Mouse (Mus musculus) gastrocnemius, postnatal 14 days (tissue): ENCODE measurements around the gene Gm47995. TPM values are rescaled to one million over a fixed set of nuclear protein-coding genes. Genes with fewer than 3 reads are reported as not detected.
A peak's percentile ranks its signal among the peaks of the same experiment; 100 is the strongest.

Experiments used
- DNase-seq: peaks from one replicate; pipeline ENCODE4 v3.0.0; 2021; ENCODE audit warnings: mixed read lengths
- intact Hi-C: fragments of 180-260 bp; cut with DNase I; formaldehyde crosslinking; loops from one replicate; pipeline ENCODE4 v1.15.1; 2025; ENCODE audit warnings: low total_unique reads
- total RNA-seq, 2 experiments: library from RNA; stranded (reverse); gene quantifications; 2 replicates each; pipeline ENCODE4 v1.2.3; 2021

Gene Gm47995
- total RNA-seq, 2 experiments from 2014 or later, result 0.27 TPM; not detected in 1

DNA sequence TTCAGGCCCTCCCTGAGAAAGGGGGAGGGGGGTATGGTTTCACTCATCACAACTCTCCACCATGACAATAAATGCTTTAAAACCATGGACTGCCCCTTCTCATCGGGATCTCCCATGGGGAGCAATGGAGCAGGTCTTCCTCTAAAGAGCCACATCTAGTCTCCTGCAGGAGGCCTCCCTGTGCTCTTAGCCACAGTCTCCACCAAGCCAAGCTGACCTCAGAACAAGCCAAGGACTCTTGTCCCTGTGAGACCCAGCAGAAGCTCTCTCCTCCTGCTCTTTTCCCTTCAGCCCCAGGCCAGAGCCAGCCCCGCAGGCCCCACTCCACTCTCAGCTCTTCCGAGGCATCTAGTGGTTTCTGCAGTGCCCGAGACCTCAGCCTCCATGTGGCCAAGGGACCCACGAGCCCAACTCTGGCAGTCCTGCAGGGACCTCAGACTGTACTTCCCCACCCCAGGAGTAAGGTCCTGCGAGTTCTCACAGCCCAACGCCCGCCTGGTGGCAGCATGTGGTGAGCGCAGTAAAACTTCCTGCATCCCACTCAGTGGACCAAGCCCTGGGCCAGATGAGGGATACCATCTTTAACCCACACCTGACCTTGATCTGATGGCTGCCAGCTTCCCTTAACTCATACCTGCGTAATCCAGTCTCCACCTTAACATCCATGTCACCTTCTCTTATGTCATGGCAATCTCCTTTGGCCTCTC is 24.5 kb downstream of the Gm47995 start:
- DNase-seq, result no peak
- intact Hi-C loops, result no loop called here

DNA sequence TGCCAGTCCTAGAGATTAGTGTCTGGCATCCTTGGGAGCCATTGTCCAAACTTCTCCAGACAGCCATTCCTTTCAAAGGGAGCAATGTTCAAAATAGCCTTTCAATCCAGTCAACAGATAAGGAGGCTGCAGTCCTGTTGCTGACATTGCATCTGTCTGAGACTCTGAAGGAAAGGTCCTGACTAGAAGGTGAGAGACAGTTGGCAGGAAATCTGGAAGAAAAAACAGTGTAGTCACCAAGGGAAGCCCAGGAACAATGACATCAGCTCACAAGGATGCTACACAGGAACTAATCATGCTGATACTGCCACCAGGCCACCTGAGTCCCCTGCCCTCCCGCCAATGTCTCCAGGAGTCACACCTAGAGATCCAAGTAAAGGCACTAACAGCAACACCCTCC is 25.1 kb downstream of the Gm47995 start:
- intact Hi-C loops, result no loop called here
- DNase-seq, result no peak

DNA sequence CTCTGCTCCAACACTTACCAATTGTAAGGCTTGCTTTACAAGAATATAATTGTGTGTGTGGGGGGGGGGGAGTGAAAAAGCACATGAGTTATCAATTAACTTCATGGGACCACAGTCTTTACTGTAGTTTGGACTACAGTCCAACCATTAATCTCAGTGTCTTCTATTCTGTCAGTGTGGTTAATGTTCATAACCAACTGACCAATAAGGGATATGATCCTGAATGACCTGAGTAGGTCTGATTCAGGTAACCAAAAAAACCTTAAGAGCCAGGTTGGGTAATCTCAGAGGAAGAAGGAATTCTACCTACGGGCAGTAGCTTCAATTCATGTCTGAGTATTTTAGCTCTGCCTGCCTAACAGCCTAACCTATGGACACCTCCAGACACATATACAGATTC is 26.3 kb downstream of the Gm47995 start:
- intact Hi-C loops, result no loop called here
- DNase-seq, result no peak

DNA sequence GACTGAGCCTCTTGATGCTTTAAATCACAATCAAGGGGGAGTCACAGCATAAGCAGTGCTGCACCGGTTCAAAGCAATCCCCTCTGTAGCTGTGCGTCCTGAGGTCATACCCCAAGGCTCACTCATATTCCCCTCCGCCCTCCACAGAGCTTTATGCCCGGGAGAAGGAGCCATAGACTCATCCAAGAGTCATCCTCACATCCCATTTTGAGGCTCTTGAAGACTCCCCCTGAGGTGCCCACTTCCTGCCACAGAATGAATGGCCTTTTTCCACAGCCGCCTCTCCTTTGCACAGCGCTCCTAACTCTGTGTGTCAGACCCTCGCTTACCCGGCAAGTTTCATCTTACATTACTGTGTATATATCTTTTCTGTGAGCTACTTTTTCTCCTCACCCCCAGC is 29.3 kb downstream of the Gm47995 start:
- DNase-seq, result no peak
- intact Hi-C loops, result no loop called here

DNA sequence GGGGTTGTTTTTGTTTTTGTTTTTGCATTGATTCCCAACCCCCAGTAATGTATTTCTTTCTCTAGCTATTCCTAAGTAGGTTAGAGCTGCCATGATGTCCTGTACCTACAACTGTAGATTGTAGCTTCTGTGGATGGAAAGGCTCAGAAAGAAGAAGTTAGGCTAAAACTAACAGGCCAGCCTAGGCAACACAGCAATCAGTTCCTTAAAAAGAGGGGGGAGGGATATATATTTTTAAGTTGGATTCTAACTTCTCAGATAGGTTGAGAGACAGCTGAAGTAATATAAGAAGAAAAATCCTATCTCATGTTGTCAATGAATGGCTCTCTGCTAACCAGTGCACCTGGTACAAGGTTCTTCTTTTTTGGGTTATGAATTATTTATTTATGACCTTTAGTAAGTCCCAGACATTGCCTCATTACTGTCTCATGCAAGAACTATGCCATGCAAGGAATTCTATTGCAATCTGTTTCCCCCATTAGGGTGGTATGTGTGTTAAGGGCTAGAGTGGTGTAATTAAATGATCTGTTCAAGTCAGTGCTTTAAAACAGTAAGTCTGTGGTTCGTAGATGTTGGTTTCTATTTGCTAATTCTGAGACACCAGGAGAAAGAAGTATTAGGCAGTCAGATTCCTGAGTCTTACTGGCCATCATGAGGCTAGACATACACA is 30.2 kb downstream of the Gm47995 start:
- intact Hi-C loops, result no loop called here
- DNase-seq, result no peak

DNA sequence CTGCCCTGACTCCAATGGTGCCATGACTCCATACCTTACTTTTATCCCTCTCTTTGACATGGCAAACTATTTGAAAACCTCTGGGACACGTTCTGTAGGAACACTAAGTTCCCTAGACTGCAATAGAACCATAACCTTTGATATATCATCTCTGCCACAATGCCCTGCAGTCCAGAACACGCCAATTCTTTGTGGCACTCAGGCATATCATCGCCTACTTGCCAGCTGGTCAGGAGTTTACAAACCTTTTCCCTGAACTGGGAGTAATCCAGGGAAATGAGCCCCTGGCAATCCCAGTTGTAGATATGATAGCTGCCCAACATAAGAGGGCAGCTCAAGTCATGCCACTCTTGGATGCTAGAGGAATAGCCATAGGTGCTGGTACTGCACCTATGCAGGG is 34.1 kb downstream of the Gm47995 start:
- intact Hi-C loops, result no loop called here
- no peak for DNase-seq

DNA sequence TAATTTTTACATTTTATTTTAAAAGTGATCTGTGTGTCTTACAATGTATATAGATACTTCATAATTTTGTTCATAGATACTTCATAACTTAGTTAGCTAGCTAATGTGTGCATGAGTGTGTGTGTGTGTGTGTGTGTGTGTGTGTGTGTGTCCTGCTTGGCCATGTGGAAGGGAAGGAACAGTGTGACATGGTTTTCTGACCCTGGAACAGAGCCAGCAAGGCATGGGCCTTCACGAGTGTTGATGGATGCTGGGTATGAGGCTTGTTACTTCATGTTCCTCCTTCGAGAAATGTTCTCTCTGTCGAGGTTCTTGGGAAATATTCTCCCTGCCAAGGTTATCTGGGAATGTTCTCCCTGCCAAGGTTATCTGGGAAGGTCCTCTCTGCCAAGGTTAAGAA is 35.5 kb downstream of the Gm47995 start:
- DNase-seq, result no peak
- intact Hi-C loops, result no loop called here

DNA sequence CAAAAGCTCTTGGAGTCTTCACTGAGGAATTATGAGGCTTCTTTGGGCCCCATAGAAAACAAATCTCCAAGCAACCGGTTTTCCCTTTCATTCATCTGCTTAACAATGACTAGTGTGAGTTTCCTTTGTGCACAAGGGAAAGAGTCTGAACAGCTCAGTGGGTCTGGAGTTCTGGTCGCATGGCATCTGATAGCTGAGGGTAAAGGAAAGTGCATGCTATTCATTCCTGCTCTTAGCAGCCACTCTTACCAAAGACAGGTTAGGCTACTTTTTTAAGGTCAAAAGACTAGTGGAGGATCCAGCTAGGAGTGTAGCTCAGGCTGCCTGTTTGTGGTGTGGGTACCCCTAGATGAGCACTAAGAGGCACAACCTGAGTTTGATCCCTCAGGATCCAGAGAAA is 37.3 kb downstream of the Gm47995 start:
- no peak for DNase-seq
- intact Hi-C loops, result no loop called here

DNA sequence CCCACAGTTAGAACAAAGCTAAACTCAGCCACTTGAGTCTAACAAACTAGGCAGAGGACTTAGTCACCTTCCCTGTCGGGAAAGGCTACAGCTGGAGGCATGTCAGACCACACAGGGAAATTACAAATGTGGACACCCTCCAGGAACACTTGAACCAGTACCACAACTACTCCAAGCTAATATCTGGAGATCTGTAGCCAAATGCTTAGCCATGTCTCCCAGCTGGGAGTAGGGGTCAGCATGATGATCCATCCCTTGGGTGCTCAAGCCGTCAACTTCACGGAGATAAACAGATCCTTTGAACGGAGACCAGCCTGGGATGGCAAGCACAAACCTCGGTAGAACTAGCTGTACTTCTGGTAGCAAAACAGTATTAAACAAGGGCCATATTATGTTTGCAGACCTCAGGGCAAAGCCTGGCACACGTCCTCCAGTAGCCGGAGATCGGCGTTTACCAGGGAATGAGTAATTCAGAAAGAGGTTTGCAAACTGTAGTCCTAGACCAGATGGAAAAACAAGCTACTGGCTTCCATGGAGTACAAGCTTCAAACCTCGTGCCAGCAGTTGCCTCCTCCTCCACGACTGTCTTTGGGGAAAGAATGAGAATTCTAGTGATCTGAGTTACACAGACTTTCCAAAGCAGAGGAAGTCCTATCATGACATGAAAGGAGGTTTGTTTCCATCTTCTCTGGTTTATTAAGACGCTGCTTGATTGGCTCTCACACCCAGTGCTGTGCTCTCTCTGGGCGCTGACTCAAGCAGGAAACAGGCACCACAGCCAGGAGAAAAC is 38.1 kb downstream of the Gm47995 start:
- DNase-seq, result peak; percentile 35
- intact Hi-C loops, result no loop called here

DNA sequence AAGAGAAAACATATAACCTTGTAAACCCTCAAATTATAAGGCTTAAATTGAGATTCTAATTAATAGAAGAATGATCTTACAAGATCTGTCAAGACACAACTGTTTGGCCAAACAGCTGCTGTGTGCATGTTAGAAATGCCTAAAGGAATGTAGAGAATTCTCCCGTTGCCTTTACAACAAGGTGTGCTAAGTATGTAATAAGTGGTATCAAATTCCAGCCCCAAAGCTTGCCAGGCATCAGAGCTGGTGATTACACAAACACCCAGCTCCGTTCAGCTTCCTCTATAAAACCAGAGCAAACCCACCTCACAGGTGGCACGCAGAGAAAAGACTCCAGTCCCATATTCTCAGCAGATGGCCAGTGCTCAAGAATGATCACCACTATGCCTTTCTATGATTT is 39.5 kb downstream of the Gm47995 start:
- intact Hi-C loops, result no loop called here

DNA sequence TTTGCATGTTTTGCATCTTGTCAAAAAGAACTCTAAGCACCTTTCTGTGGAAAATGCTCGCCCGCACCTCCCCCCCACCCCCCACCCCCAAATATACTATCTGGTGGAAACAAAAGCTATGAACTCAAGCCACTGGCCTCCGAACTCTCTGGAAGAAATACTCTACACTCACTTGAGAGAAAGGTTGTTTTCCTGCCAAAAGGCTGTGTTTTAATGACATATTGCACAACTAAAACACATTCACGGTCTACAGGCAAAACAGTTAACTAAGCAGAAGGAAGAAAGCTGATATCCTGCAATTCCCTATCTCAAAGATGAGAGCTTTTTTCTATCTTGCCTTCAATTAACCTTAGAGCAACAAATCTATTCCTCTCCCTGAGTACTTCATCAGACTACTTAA is 45.1 kb downstream of the Gm47995 start:
- no peak for DNase-seq
- intact Hi-C loops, result no loop called here

More for the DNA sequence above, 39.5 kb downstream of the Gm47995 start:
- no peak for DNase-seq

DNA sequence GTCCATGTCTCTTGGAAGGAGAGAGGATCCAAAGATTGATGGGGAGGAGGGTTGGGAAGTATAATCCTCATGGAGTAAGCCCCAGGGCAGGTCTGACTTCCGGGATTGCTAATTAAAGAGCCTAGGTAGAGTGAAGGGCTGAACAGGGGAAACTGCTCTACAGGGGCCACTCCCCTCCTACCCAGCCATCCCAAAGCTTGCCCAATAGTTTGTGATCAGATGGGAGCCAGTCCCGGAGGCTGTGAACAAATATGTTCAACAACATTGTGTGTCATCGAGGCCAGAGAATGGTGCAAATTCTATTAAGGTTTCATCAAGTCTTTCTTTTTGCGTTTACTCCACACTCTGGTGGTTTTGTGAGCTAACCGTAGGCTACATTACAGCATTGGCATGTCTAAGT is 45.8 kb downstream of the Gm47995 start:
- intact Hi-C loops, result no loop called here

DNA sequence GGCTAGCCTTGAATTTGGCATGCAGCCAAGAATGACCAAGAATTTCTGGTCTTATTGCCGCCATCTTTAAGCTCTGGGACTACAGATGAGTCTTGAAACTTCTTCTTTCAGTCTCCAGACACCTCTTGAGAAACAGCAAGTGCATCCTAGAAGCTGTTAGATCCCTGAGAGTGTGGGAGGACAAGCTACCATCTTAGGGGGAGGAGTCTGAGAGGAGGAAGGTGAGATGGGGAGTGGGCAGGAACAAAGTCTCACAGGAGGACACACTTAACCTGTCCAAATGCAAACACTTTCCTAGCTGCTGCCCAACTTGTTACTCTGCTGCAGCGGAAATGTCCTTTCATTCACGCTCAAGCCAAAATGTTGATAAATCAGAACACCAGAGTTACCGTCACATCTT is 46.5 kb downstream of the Gm47995 start:
- intact Hi-C loops, result no loop called here
- DNase-seq, result no peak

More for the DNA sequence above, 45.8 kb downstream of the Gm47995 start:
- no peak for DNase-seq

DNA sequence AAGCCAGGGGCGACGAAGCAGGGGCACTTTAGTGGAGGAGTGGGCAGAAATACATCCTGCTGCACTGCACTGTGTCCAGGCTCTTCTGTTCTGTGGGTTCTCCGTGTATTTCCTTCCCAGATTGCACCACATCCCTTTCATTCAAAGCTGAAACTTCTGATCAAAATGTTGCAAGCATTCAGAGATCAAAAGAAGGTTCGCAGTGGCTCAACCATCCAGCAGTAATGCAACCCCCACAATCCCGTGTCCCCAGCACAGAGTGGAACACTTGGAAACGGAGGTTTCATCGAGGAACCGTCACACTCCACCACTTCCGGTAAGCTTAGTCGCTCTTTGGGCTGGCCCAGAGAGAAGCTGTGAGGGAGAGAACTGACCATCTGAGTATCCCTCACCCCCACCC is 46.9 kb downstream of the Gm47995 start:
- no peak for DNase-seq
- intact Hi-C loops, result no loop called here

DNA sequence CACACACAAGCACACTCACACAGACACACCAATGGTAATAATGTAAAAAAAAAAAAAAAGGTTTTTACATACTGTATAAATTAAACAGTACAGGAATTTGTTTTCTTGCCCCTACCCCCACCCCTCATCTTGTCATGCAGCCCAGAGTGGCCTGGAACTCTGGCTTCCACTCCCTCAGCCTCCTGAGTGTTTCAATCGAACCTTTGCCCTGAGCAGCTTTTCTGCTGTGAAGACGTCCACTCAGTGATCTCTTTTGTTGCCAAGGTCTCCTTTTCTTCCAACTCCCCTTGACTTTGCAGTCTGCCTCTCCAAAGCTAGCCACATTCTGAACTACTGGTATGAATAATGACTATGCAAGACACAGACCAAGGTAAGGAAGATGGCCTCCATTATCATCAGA is 47.6 kb downstream of the Gm47995 start:
- intact Hi-C loops, result no loop called here
- DNase-seq, result no peak

Other genes with a start within 250 kb of the Gm47995 start
- 10 to 100 TPM in 1 of 2 experiments, 1 to 10 TPM in 1; 9.3 to 10.9 TPM for gene Hmcn1, start 205.0 kb upstream of the Gm47995 start, total RNA-seq
- gene Gm47985, start 15.9 kb upstream of the Gm47995 start, total RNA-seq, result under 1 TPM in 1 of 2 experiments, not detected in 1; 0.23 TPM
- gene Gm8947, start 6.1 kb upstream of the Gm47995 start, total RNA-seq, result under 1 TPM in 1 of 2 experiments, not detected in 1; 0.20 TPM
- not detected for gene 3110040M04Rik, start 5.7 kb downstream of the Gm47995 start, total RNA-seq
- gene Gm47996, start 11.7 kb downstream of the Gm47995 start, total RNA-seq, result not detected
- gene Ivns1abp, start 146.0 kb downstream of the Gm47995 start, total RNA-seq, result 100 to 1,000 TPM; 109 TPM
- 1 to 10 TPM; 4.6 to 8.1 TPM for gene Swt1, start 230.0 kb downstream of the Gm47995 start, total RNA-seq
- gene Trmt1l, start 230.1 kb downstream of the Gm47995 start, total RNA-seq, result 10 to 100 TPM; 12.0 to 12.3 TPM